17 mouse cellular contexts compared by ENCODE assay signal in genomic region chr7:29503616-29504015, GRCm38 (mm10). TPM values are rescaled to one million over a fixed set of nuclear protein-coding genes. Genes with fewer than 3 reads are reported as not detected.
DNase-seq lines count a peak whose midpoint lies in the region; ATAC-seq lines count a peak whose summit lies in the region.
"Had no signal": no experiment of that assay in that cellular context is flagged by ENCODE, and none has a peak within 500 bp of the region (broad histone marks: within the 10 kb centered on the region; RNA-seq: fewer than 3 reads in every experiment).

No protein-coding gene starts in this region.

- H3K4me1 ChIP-seq in stomach, embryonic 16.5 days (ENCODE audit: control insufficient read depth, insufficient read depth, low read length) = peaks cover 41% of the 10 kb centered on the region

- no peaks in the 10 kb centered on the region for H3K27me3 ChIP-seq in stomach, embryonic 16.5 days (ENCODE audit: control insufficient read depth, insufficient read depth, low read length)
- H3K27me3 ChIP-seq: forebrain, embryonic 15.5 days; hindbrain, embryonic 13.5 days had no signal

- H3K27ac ChIP-seq in stomach, embryonic 16.5 days (ENCODE audit: low read length) = peak overlapping the region; percentile 90; the same call in 1 of the 2 replicates
- H3K27ac ChIP-seq: forebrain, embryonic 15.5 days; hindbrain, embryonic 13.5 days; midbrain, embryonic 12.5 days had no signal

- H3K4me2 ChIP-seq in stomach, embryonic 16.5 days (ENCODE audit: low read depth, low read length) = peak overlapping the region; percentile 53
- H3K4me2 ChIP-seq: forebrain, embryonic 15.5 days; hindbrain, embryonic 13.5 days; liver, embryonic 11.5 days; midbrain, embryonic 12.5 days had no signal

- WGBS in stomach, embryonic 16.5 days = 72% methylated on average over 6 of the region's 6 CpGs

- peak; percentile 33 for DNase-seq in lung, postnatal 36 days
- no peak for DNase-seq in lung, adult 18-20 months
- peak; percentile 45 to 55 for DNase-seq in kidney, adult 8-10 months
- DNase-seq in kidney, postnatal 25 days = peak; percentile 60 to 84
- no peak for DNase-seq in cerebellum, adult 18-20 months
- DNase-seq in urinary bladder, postnatal 14 days (ENCODE audit: low spot score) = no peak
- no peak for DNase-seq in left cerebral cortex, adult 18-20 months (ENCODE audit: low spot score in 2 of 2)
- DNase-seq: adrenal gland, postnatal 25 days; cerebellum, adult 9-11 months; lung, postnatal 4 days; right cerebral cortex, adult 18-20 months; thymus, postnatal 14 days had no signal

- peak overlapping the region; percentile 66; the same call in 1 of the 2 replicates for H3K9ac ChIP-seq in stomach, embryonic 16.5 days (ENCODE audit: low read length)
- H3K9ac ChIP-seq: forebrain, embryonic 15.5 days; hindbrain, embryonic 13.5 days; midbrain, embryonic 12.5 days had no signal

- no peaks in the 10 kb centered on the region for H3K9me3 ChIP-seq in stomach, embryonic 16.5 days (replicated peaks; ENCODE audit: control insufficient read depth, low read length)
- H3K9me3 ChIP-seq: forebrain, embryonic 15.5 days; hindbrain, embryonic 13.5 days; midbrain, embryonic 12.5 days had no signal

- no peak for ATAC-seq in stomach, embryonic 16.5 days (ENCODE audit: insufficient read depth, low FRiP score)
- ATAC-seq: forebrain, embryonic 15.5 days had no signal

- H3K36me3 ChIP-seq in stomach, embryonic 16.5 days (ENCODE audit: control insufficient read depth, insufficient read depth, low read length) = no peaks in the 10 kb centered on the region
- H3K36me3 ChIP-seq: forebrain, embryonic 15.5 days; hindbrain, embryonic 13.5 days; midbrain, embryonic 12.5 days had no signal

- peak overlapping the region; percentile 33; the same call in 1 of the 2 replicates for H3K4me3 ChIP-seq in stomach, embryonic 16.5 days (replicated peaks; ENCODE audit: low read length)
- H3K4me3 ChIP-seq: forebrain, embryonic 15.5 days; hindbrain, embryonic 13.5 days; midbrain, embryonic 12.5 days had no signal

RNA-seq across cellular contexts. Expression of gene Sipa1l3, which starts 14.8 kb away (rescaled TPM):
- polyA plus RNA-seq in stomach, embryonic 16.5 days (2015; fragmentation: Nextera tagmentation; extraction: Ambion mirVana) = 18.4 and 22.2 TPM in 2 replicates
- 10 to 100 TPM; 54.7 to 54.9 TPM for total RNA-seq in left cerebral cortex, adult 18-20 months (2021)

Comparison
In these comparisons a context has a peak if more than half of its experiments do, and no peak if none do; other contexts are left out.
1. DNase-seq: peak in lung, postnatal 36 days (single experiment), kidney, adult 8-10 months (2 of 2) and kidney, postnatal 25 days (2 of 2); none in lung, adult 18-20 months (0 of 2), cerebellum, adult 18-20 months (0 of 2), urinary bladder, postnatal 14 days (single experiment) and left cerebral cortex, adult 18-20 months (0 of 2).